Mouse (Mus musculus) left cerebral cortex, postnatal 4 days (tissue): ENCODE measurements around the gene Prmt6. TPM values are rescaled to one million over a fixed set of nuclear protein-coding genes. Genes with fewer than 3 reads are reported as not detected.

Experiments
- DNase-seq: peaks from one replicate; pipeline ENCODE4 v3.0.0-alpha.2; 2022
- intact Hi-C: fragments of 180-260 bp; cut with DNase I; formaldehyde crosslinking; loops from one replicate; pipeline ENCODE4 v1.15.1; 2025
- total RNA-seq, 2 experiments: library from RNA; stranded (reverse); gene quantifications; 2 replicates each; pipeline ENCODE4 v1.2.3; 2021

Gene Prmt6
- total RNA-seq, result 10 to 100 TPM; 17.7 to 18.6 TPM

DNA sequence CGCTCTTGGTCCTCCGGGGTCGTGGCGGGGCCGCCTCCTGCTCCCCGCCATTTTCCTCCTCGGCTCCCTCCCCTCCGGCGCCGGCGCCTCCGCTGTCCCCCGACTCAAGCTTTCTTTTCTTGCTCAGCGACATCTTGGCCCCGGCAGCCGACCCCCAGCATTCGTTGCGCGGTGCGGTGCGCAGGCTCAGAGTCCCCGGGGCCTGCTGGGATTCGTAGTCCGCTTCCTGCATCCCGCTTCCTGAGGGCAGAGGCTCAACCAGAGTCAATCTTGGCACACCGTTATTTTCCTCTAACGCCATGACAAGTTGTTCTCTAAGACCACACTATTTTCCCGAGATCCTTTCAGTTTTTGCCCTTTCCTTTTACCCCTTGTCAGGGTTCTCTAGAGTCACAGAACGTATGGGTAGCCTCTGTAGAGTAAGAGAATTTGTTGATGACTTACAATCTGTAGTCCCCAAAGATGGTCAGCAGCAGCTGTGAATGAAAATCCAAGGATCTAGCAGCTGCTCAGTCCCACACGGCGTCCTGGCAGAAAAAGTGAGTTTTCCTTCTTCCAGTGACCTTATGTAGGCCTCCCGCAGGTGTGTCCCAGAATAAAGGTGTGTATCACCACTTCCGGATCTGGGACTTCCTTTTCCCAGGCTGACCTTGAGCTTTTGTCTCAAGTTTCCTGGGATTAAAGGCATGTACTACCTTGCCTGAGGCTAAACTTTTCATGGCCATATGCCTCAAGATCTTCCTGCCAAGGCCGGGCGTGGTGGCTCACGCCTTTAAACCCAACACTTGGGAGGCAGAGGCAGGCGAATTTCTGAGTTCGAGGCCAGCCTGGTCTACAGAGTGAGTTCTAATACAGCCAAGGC is at the start of gene Prmt6:
TSS of gene Prmt6 (minus strand) at position 160 of the 862 bp plus-strand sequence.
- peak; percentile 94 for DNase-seq
- intact Hi-C loops, result loop anchor here (5.0 to 10.0 kb wide), 3 partner anchors 109 to 816 kb away; partner anchors contain the start of gene Ntng1

DNA sequence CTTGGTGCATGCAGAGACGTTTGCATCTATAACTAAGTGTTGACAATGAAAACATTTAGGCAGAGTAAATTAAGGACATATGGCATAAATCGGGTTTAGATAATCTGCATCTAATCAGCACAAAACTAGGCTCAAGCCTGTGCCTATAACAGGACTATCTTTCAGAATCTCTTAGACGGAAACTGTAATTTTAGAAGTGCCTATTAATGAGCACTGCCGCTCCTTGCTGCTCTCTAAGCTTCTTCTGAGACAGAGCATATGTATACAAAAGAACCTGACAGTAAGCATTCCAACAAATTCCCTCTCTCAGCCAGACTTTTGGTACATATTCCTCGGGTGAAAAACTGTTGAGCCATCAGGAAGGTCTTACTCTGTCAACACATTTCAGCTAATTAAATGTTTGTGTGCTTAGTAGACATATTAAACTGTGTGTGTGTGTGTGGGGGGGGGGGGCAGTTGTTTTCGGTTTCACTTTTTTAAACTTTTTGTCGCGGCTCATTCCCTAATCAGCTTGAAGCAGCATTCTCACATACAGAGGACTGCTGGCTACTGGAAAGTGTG is 39.8 kb upstream of the Prmt6 start:
- intact Hi-C loops, result no loop called here
- no peak for DNase-seq

DNA sequence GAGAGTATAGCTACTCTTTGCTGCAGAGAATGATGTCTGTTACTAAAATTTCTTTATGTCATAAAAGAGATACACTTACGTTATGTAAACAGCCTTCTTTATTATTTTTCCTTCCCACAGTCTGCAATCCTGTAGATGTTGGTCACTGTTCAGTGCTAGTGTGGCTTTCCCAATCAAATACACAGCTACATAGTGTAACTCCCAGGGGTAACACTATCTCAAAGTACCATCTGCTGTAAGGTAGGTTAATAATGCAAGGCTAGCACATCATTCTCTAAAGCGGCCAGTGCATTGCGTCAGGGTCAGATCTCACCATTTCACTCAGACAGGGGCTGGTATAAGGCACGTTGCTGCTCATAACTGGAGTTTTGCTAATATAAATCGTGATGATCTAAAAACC is 31.9 kb upstream of the Prmt6 start:
- intact Hi-C loops, result no loop called here
- DNase-seq, result no peak

DNA sequence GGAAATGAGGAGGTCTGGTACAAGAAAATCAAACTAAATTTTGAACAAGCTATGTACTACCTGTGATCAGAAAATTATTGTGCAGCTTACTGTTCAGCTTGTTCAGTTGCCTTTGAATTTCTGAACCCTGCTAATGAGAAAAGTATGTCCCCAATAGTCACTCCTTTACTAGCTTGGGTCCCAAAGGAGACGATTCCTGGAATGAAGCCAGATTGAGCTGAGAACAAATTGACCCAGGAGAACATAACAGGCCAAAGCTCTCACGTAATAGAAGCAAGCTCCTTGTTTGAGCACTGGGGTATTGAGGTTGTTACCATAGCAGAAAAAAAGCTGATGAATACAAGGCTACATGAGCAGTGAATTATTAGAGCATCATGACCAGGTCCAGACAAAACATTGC is 17.0 kb upstream of the Prmt6 start:
- intact Hi-C loops, result no loop called here

DNA sequence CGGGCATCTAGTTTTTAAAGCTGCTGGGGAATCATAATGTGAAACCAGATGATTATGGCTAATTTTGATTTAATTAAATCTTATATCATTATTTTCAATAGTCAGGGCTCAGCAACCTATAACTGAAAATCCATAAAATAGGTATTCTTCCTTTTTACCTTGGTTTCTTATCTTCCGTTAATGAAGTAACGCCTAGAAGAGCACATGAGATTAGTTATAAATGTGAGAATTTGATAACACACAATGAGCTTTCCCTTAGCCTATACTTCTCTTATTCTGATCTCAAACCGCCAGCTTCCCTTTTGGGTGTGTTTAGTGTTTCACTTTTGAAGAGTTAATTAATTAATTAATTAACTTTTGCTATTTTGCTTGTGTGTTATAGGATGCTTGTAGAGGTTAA is 2.3 kb upstream of the Prmt6 start:
- DNase-seq, result no peak
- intact Hi-C loops, result loop anchor here (5.0 to 10.0 kb wide), 3 partner anchors 111 to 814 kb away; partner anchors contain the start of gene Ntng1

More for the DNA sequence above, 17.0 kb upstream of the Prmt6 start:
- DNase-seq, result no peak

DNA sequence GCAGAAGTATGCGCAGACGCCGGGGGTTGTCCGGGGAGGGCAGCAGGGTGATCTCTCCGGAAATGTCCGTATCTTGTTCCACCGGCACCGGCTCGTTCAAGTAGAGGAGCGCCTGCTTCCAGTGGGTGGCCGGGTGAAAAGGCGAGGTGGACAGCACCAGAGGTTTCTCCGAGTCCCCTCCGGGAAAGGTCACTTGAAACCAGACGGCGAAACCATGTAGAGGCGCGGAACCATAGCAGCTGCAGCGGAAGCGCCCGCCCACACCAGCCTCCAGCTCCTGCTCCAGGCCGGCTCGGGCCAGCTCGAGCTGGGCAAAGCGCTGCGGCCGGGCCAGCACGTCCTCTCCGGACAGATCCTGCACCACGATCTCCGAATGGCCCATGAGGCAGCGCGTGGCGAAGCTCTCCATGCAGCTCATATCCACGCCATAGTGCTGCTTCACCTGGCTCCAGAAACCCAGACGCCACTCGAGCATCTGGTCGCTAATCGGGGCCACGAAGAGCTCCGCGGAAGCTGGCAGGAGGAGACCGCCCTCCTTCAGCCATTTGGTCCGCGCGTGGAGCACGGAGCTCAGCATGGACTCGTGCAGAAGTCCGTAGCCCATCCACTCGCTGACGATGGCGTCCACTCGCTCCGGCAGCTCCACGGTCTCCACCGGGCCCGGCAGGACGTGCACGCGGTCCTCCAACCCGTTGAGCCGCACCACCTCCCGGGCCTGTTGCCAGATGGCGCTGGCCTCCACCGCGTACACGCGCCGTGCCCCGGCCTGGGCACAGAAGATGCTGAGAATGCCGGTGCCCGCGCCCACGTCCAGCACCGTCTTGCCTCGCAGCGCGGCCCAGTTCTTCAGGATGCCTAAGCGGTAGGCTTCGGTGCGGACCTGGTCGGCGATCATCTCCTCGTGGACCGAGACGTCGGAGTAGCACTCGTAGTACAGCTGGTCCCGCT is 633 bp downstream of the Prmt6 start:
- DNase-seq, result peak; percentile 86
- intact Hi-C loops, result loop anchor here (5.0 to 10.0 kb wide), 3 partner anchors 108 to 817 kb away; partner anchors contain the start of gene Ntng1

DNA sequence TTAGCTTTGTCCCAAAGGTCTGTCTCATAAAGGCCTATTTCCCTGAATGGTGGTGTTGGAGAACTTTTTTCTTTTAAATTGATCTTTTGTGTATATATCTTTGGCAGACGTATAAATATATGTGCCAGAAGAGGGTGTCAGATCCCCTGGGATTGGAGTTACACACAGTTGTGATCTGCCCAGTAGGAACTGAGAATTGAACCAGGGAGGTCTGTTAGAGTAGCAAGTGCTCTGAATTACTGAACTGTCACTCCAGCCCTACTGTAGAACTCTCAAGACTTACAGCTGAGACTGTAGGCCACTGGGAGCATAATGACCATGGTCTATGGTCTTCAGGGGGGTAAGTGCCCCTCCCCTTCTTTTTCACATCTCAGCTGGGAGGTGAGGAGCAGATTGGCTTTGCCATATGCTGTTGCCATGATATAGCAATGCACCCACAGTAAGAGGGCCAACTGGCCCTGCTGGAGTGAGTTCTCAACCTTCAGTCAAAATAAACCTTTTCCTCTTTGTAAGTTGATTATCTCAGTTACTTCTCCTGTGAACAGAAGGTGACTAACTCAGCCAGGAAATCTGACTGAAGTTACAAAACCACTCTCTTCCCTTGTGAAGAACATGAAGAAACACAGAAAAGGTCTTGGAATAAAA is 13.9 kb downstream of the Prmt6 start:
- peak; percentile 8 for DNase-seq
- intact Hi-C loops, result no loop called here

Other genes starting within 250 kb of the Prmt6 start
- gene Ntng1, start 107.0 kb downstream of the Prmt6 start, total RNA-seq, result 10 to 100 TPM; 17.9 to 24.3 TPM